Mouse (Mus musculus): ENCODE data around the gene Psme4. TPM values are rescaled to one million over a fixed set of nuclear protein-coding genes. Genes with fewer than 3 reads are reported as not detected.

The Psme4 gene
- polyA plus RNA-seq, 1 experiment from 2014 or later: 16.1 TPM

DNA sequence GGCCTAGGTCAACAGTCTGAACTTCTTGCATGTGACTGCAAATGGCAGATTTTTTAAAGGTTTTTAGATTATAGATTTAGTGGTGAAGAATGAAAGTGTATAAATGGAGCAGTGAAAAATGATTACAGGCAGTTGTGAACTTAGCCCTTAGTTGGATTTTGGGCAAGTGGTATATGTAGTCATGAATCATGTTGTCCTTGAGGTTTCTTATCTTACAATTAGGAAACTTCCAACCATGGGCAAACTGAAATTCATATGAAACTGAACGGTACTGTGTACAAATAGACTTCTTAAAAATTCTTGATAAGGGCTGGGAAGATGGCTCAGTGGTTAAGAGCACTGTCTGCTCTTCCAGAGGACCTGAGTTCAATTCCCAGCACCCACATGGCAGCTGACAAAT, 22.2 kb downstream of the Psme4 start:
- no peak overlapping the region for H3K9ac ChIP-seq

DNA sequence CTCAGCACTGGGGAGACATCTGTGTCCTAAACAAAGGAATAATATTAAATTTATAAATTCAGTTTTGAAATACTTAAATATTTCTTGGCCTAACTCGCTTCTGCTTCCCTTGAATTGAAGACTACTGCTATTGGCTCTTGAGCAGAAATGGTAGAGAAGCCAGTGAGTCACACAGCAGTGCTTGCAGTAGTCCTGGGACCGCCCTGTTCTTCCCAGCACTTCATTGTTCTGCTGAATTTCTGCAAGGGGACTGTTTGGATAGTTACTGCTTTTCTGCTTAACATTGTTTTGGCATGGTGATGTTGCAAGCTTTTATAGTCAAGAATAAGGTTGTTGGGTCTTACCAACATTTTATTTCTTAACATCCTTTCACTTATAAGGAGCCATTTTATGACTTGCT, 25.7 kb downstream of the Psme4 start:
- 85% methylated on average over 2 of the region's 2 CpGs for WGBS (ENCODE audit: insufficient replicate concordance)
- Histone ChIP-seq H3K4me3 (no peak overlapping the region), H3K27me3 (replicated peaks) (no peaks in the 10 kb centered on the region), H3K9me3 (replicated peaks) (no peaks in the 10 kb centered on the region), H3K36me3 (peaks cover 13% of the 10 kb centered on the region), H3K27ac (no peak overlapping the region), H3K9ac (no peak overlapping the region), H3K4me2 (no peak overlapping the region), H3K4me1 (no peaks in the 10 kb centered on the region)
- ATAC-seq: no peak

More for the DNA sequence above, 22.2 kb downstream of the Psme4 start:
- Histone ChIP-seq H3K4me3 (no peak overlapping the region), H3K4me2 (no peak overlapping the region), H3K27ac (no peak overlapping the region), H3K27me3 (replicated peaks) (no peaks in the 10 kb centered on the region), H3K4me1 (0 out of 2 replicates have a peak, but pooled peaks cover 5% of the 10 kb centered on the region), H3K9me3 (replicated peaks) (no peaks in the 10 kb centered on the region), H3K36me3 (peaks cover 13% of the 10 kb centered on the region)
- 23% methylated on average over 1 of the region's 1 CpGs for WGBS (ENCODE audit: insufficient replicate concordance)
- no peak for ATAC-seq

DNA sequence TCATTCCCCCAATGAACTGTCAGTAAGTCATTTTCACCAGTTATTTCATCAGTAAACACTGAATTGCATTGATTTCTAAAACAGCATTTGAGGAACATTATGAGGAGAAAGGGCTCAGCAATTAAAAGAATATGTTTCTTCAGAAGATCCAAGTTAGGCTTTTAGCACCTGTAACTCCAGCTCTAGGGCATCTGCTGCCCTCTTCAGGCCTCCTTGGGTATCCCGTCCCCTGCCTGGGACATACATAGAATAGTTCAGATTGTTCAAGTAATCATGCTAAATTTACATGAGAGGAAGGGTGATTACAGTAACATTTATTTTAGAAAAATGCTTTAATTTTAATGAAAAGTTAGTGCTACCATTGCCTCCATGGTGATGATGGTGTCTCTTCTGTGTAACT, 28.0 kb downstream of the Psme4 start:
- no peaks in the 10 kb centered on the region for H3K27me3 ChIP-seq (replicated peaks)
- WGBS (ENCODE audit: insufficient replicate concordance): 50% methylated on average over 1 of the region's 1 CpGs
- H3K36me3 ChIP-seq: peaks cover 2% of the 10 kb centered on the region; the same call in 1 of the 2 replicates
- no peak overlapping the region for H3K9ac ChIP-seq
- ATAC-seq: no peak
- no peaks in the 10 kb centered on the region for H3K9me3 ChIP-seq (replicated peaks)
- H3K27ac ChIP-seq: no peak overlapping the region
- no peaks in the 10 kb centered on the region for H3K4me1 ChIP-seq
- no peak overlapping the region for H3K4me2 ChIP-seq
- no peak overlapping the region for H3K4me3 ChIP-seq

DNA sequence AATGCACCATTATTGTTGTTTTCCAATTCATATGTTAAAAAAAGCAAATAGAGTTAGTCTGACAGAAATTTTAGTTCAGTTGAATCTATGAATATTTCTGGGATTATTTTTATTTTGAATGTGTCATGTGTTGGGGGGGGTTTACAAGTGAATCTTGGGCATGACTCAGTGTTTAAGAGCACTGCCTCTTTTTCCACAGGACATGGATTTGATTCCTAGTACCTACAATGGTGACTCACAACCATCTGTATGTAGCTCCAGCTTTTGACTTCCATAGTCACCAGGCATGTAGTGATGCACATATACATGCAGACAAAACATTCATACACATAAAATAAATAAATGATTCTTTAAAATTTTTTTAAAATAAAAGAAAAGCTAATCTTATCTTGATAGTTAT, 28.6 kb downstream of the Psme4 start:
- H3K4me3 ChIP-seq: no peak overlapping the region
- H3K9ac ChIP-seq: no peak overlapping the region
- H3K4me1 ChIP-seq: no peaks in the 10 kb centered on the region
- ATAC-seq: no peak
- peaks cover 4% of the 10 kb centered on the region for H3K36me3 ChIP-seq
- H3K9me3 ChIP-seq (replicated peaks): no peaks in the 10 kb centered on the region
- no peak overlapping the region for H3K27ac ChIP-seq
- H3K4me2 ChIP-seq: no peak overlapping the region
- no peaks in the 10 kb centered on the region for H3K27me3 ChIP-seq (replicated peaks)

DNA sequence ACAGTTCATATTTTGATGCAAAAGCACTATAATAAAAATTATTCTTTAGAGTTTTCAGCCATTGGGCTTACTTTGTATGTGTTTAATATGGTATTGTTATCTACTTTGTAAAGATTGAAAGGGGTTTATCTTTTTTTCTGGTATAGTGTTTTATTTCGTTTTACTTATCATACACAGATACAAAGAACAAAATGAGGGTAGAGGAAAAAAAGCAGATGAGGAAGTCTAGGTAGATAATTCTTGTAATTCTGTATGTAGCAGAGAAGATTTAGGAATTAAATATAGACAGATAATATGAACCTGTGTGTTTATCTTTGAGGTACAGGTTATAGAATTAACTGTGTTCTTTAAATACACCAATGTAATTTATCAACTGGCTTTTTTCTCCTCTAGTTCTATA, 30.9 kb downstream of the Psme4 start:
- Histone ChIP-seq H3K27ac (no peak overlapping the region), H3K4me1 (no peaks in the 10 kb centered on the region), H3K4me3 (no peak overlapping the region), H3K4me2 (no peak overlapping the region), H3K9me3 (replicated peaks) (no peaks in the 10 kb centered on the region), H3K27me3 (replicated peaks) (no peaks in the 10 kb centered on the region), H3K36me3 (peaks cover 7% of the 10 kb centered on the region; the same call in 1 of the 2 replicates), H3K9ac (no peak overlapping the region)
- WGBS (ENCODE audit: insufficient replicate concordance): 49% methylated on average over 1 of the region's 1 CpGs
- ATAC-seq: no peak

DNA sequence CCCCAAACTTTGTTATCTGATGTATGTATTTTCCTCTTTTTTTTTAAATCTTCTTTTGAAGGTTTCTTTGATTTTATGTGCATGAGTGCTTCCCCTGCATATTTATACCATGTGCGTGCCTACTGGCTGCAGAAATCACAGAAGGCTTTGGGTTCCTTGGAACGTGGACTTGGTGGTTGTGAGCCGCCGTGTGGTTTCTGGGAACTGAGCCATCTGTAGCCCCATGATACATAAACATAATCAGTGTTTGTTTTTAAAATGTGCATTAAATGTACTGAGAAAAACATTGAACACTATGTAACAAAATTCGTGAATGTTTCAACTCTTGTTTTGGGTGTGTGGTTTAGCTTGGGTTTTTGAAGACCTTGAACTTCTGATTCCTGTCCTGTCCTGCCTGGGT, 49.6 kb downstream of the Psme4 start:
- no peak overlapping the region for H3K4me2 ChIP-seq
- H3K27me3 ChIP-seq (replicated peaks): no peaks in the 10 kb centered on the region
- no peak overlapping the region for H3K9ac ChIP-seq
- ATAC-seq: no peak
- H3K4me1 ChIP-seq: no peaks in the 10 kb centered on the region
- 87% methylated on average over 5 of the region's 5 CpGs for WGBS (ENCODE audit: insufficient replicate concordance)
- H3K27ac ChIP-seq: no peak overlapping the region
- no peak overlapping the region for H3K4me3 ChIP-seq
- no peaks in the 10 kb centered on the region for H3K9me3 ChIP-seq (replicated peaks)
- H3K36me3 ChIP-seq: peaks cover 55% of the 10 kb centered on the region

DNA sequence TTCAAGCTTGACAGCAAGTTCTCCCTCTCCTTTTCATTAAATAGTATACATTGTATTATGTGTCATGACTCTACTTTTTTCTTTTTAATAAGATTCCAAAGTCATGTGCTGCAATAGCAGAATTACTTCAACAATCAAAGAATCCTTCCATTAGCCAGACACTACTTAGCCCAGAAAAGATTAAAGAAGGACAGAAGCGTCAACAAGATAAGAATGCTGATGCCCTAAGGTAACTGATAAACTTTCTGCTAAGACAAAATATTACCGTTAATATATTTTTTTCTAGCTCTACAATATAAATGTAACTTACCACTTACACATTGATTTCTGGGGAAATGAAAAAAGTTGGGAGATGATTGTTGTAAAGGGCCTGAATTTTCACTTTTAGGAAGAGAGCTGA, 67.3 kb downstream of the Psme4 start:
- H3K27ac ChIP-seq: no peak overlapping the region
- no peak overlapping the region for H3K4me2 ChIP-seq
- H3K4me1 ChIP-seq: no peaks in the 10 kb centered on the region
- ATAC-seq: no peak
- H3K9ac ChIP-seq: no peak overlapping the region
- H3K36me3 ChIP-seq: peaks cover 75% of the 10 kb centered on the region
- H3K4me3 ChIP-seq: no peak overlapping the region
- 79% methylated on average over 2 of the region's 2 CpGs for WGBS (ENCODE audit: insufficient replicate concordance)
- H3K27me3 ChIP-seq (replicated peaks): no peaks in the 10 kb centered on the region
- no peaks in the 10 kb centered on the region for H3K9me3 ChIP-seq (replicated peaks)

DNA sequence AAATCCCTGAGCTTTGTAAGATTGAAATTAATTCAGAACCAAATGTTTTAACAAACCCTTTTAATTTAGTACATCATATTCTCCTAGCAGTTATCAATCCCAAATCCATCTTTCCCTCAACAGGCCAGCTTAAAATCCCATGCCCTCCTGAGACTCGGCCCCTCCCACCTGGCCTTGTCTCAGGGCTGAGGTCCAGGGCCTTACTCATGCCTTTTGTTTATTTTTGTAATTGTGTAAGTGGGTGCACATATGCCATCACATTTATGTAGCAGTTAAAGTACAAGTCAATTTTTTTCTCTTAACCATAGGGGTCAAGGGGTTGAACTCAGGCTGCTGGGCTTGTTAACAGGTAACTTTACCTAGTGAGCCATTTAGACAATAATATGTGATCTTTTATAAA, 72.8 kb downstream of the Psme4 start:
- no peak overlapping the region for H3K27ac ChIP-seq
- no peak overlapping the region for H3K4me2 ChIP-seq
- no peak overlapping the region for H3K9ac ChIP-seq
- H3K9me3 ChIP-seq (replicated peaks): no peaks in the 10 kb centered on the region
- H3K4me3 ChIP-seq: no peak overlapping the region
- no peaks in the 10 kb centered on the region for H3K4me1 ChIP-seq
- WGBS (ENCODE audit: insufficient replicate concordance): 97% methylated on average over 1 of the region's 1 CpGs
- H3K36me3 ChIP-seq: peaks cover 65% of the 10 kb centered on the region
- H3K27me3 ChIP-seq (replicated peaks): no peaks in the 10 kb centered on the region
- no peak for ATAC-seq

DNA sequence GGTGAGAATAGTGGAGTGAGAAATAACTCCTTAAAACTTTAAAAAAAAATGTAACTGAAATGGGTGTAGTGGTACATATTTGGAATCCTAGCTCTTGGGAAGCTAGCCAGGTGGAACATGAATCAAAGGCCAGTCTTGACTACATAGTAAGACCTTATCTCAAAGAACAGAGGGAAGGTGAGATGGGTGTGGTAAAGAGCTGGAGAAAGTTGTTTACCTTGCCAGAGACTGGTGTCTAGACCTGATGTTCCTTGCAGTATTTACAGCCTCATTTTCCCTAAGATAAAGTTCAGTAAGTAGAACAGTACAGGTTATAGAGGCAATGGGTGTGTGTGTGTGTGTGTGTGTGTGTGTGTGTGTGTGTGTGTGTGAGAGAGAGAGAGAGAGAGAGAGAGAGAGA, 100.9 kb downstream of the Psme4 start:
- no peaks in the 10 kb centered on the region for H3K27me3 ChIP-seq (replicated peaks)
- no peak overlapping the region for H3K9ac ChIP-seq
- no peak for ATAC-seq
- H3K4me1 ChIP-seq: no peaks in the 10 kb centered on the region
- H3K9me3 ChIP-seq (replicated peaks): no peaks in the 10 kb centered on the region
- no peak overlapping the region for H3K27ac ChIP-seq
- no peak overlapping the region for H3K4me3 ChIP-seq
- peaks cover 51% of the 10 kb centered on the region for H3K36me3 ChIP-seq
- no peak overlapping the region for H3K4me2 ChIP-seq

DNA sequence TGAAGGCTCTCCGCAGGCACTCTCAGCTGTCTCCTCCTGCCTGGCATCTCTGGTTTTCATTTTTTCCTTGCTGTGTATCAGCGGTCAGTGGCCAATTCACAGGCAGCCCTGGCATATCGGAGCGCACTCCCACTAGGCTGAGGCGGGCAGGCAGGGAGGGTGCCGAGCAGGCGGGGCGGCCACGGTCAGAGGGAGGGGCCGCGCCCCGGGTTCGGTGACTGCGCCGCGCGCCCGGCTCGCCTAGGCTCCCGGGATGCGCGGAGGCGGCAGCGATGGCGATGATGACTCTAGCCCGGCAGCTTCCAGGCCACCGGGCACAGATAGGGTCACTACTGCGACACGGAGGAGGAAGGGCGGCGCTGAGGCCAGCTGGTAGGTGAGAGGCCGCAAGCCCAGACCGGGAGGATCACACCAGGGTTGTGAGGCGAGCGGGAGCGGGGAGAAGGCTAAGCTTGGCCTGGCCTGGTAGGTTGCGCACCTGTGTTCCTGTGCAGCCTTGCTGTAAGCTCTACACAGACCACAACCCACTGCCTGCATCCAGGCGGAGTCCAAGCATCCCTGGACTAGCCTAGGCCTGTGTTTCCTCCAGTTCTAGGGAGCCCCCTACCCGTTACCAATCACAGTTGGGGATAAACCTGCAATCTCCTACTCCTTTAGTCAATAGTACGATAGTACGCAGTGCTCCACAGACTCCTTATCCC, 113.8 kb downstream of the Psme4 start, which contains the start of the genes Gpr75 and Asb3:
Gpr75 (plus strand) TSS at position 188 of the 701 bp plus-strand sequence.
Asb3 (plus strand) TSS at position 246 of the 701 bp plus-strand sequence.
- Histone ChIP-seq H3K4me1 (peaks cover 10% of the 10 kb centered on the region), H3K27me3 (replicated peaks) (peaks cover 23% of the 10 kb centered on the region), H3K9ac (peak within 1 kb of the TSS; percentile 12; the same call in 1 of the 2 replicates), H3K36me3 (peaks cover under 1% of the 10 kb centered on the region; the same call in 1 of the 2 replicates), H3K4me2 (peak within 1 kb of the TSS; percentile 70), H3K4me3 (peak within 1 kb of the TSS; percentile 43), H3K27ac (no peak within 1 kb of the TSS), H3K9me3 (replicated peaks) (no peaks in the 10 kb centered on the region)
- peak; percentile 82 for ATAC-seq
- WGBS (ENCODE audit: insufficient replicate concordance): 5% methylated on average over 40 of the region's 41 CpGs

DNA sequence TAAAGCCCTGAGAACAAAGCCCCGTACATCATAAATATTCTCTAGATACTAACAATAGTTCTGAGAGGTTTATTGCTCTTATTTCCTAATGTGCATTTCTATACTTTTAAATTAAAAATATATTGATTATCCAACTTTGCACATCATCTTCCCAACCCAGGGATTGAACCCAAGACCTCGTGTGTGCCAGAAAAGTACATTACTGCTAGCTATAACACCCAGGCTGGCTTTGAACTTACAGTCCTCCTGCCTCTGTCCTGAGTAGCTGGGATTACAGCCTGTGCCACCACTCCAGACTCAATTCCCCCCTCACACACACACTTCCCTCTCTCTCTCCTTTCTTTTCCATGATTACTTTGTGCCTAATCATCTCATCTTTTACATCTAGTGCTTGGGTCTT, 116.6 kb downstream of the Psme4 start:
- no peak overlapping the region for H3K9ac ChIP-seq
- no peak overlapping the region for H3K4me3 ChIP-seq
- WGBS (ENCODE audit: insufficient replicate concordance): 67% methylated on average over 2 of the region's 2 CpGs
- peaks cover 10% of the 10 kb centered on the region for H3K4me1 ChIP-seq
- ATAC-seq: no peak
- peaks cover 23% of the 10 kb centered on the region for H3K27me3 ChIP-seq (replicated peaks)
- no peaks in the 10 kb centered on the region for H3K36me3 ChIP-seq
- no peak overlapping the region for H3K4me2 ChIP-seq
- H3K27ac ChIP-seq: no peak overlapping the region
- no peaks in the 10 kb centered on the region for H3K9me3 ChIP-seq (replicated peaks)

DNA sequence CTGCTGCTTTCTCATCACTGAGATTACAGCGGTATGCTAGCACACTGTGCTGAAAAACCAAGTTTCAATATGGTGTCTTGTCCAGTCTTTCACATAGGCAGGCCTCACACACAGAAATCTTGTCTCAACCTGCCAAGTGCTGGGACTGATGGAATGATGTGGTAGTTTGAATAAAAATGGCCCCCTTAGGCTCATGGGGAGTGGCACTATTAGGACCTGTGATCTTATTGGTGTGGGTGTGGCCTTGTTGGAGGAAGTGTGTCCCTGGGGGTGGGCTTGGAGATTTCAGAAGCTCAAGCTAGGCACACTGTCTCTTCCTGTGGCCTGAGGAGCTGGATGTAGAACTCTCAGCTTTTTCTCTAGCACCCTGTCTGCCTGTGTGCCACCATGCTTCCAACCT, 124.7 kb downstream of the Psme4 start:
- 87% methylated on average over 1 of the region's 1 CpGs for WGBS (ENCODE audit: insufficient replicate concordance)

DNA sequence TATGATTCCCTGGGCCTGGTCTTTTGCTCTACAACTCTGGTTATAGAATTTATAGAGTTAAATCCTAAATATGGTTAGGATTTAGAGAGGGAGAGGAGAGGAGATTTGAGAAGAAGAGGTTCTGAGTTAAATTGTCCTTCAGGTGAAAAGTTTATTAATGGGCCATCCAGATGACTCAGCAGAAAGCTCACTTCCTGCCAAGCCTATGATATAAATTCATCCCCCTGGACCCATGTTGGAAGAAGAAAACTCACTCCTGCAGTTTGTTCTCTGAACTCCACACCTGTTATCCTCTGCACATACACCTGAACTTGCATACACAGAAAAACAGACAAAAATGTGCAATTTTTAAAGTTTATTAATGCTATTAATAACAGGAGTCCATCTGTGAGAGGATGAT, 127.8 kb downstream of the Psme4 start:
- Histone ChIP-seq H3K9me3 (replicated peaks) (no peaks in the 10 kb centered on the region), H3K4me3 (no peak overlapping the region), H3K27me3 (replicated peaks) (no peaks in the 10 kb centered on the region), H3K4me2 (no peak overlapping the region), H3K27ac (no peak overlapping the region), H3K9ac (no peak overlapping the region), H3K4me1 (no peaks in the 10 kb centered on the region), H3K36me3 (no peaks in the 10 kb centered on the region)
- ATAC-seq: no peak

More for the DNA sequence above, 124.7 kb downstream of the Psme4 start:
- H3K4me2 ChIP-seq: no peak overlapping the region
- no peak for ATAC-seq
- no peaks in the 10 kb centered on the region for H3K4me1 ChIP-seq
- H3K4me3 ChIP-seq: no peak overlapping the region
- H3K27me3 ChIP-seq (replicated peaks): no peaks in the 10 kb centered on the region
- no peak overlapping the region for H3K27ac ChIP-seq
- no peak overlapping the region for H3K9ac ChIP-seq
- H3K9me3 ChIP-seq (replicated peaks): no peaks in the 10 kb centered on the region
- H3K36me3 ChIP-seq: no peaks in the 10 kb centered on the region
